Mouse (Mus musculus) testis, postnatal 14 days (tissue): ENCODE results near the gene Barhl1.

ENCODE experiments used
- DNase-seq: peaks from one replicate; pipeline ENCODE4 v3.0.0; 2021; ENCODE audit warnings: low spot score

Gene Barhl1

GRCm38 (mm10) chr2:28916513-28916865, at the start of gene Barhl1:
TSS of gene Barhl1 (minus strand) at chr2:28916668.
- no peak for DNase-seq

GRCm38 (mm10) chr2:28963565-28963964, 47.1 kb upstream of the Barhl1 start:
- no peak for DNase-seq

DNA sequence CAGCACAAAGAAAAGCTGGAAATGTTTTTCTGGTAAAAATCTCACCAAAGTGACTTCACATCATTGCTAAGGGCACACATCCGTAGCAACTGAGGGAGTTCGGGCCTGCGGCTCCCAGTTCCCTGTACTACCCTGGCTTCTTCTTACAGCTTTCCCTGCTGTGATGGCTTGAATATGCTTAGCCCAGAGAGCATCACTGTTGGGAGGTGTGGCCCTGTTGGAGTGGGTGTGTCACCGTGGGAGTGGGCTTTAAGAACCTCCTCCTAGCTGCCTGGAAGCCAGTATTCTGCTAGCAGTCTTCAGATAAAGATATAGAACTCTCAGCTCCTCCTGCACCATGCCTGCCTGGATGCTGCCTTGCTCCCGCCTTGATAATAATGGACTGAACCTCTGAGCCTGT, 45.2 kb upstream of the Barhl1 start:
- no peak for DNase-seq

- DNase-seq, result no peak
These were observed 44.6 kb upstream of the Barhl1 start for GRCm38 (mm10) chr2:28961024-28961585.

GRCm38 (mm10) chr2:28956874-28957273, 40.4 kb upstream of the Barhl1 start:
- no peak for DNase-seq

DNA sequence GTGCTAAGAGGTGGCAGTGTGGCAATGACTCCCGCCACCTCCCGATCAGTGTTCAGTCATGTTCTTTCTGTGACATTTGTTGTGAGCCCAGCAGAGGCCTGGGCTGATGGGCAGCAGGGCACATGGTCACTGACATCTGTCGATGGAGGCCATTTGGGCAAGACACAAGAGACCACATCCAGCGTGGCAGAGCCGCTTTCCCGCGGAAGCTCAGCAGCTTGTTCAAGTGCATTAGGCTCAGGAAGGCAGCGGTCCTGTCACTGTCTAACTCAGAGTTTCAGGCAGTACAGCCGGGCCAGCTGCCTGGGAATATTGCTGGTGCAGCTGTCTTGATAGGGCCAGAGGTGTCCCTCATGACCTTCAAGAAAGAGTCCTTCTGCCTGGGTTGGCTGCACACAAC, 38.1 kb upstream of the Barhl1 start:
- DNase-seq, result no peak

- no peak for DNase-seq
These were observed 36.5 kb upstream of the Barhl1 start for GRCm38 (mm10) chr2:28952981-28953380.

- no peak for DNase-seq
These were observed 29.8 kb upstream of the Barhl1 start for GRCm38 (mm10) chr2:28946312-28946711.

DNA sequence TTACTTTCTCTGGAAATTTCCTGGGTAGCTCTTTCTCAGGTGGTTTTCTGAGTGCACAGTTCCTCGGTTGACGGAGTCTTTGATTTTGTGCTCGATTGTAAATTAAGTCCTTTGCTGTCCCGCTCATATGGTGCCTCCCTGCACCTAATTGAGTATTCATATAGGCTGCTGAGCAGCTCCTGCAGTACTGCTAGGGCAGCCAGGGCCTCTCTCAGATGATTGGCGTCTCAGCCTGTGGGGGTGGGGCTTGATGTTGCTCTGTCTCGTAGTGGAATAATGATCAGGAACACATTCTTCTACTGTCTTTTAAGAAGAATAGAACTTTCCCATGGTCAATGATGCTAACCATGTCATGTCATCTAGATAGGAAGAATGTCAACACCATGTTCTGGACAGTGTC, 28.9 kb upstream of the Barhl1 start:
- DNase-seq, result no peak

DNA sequence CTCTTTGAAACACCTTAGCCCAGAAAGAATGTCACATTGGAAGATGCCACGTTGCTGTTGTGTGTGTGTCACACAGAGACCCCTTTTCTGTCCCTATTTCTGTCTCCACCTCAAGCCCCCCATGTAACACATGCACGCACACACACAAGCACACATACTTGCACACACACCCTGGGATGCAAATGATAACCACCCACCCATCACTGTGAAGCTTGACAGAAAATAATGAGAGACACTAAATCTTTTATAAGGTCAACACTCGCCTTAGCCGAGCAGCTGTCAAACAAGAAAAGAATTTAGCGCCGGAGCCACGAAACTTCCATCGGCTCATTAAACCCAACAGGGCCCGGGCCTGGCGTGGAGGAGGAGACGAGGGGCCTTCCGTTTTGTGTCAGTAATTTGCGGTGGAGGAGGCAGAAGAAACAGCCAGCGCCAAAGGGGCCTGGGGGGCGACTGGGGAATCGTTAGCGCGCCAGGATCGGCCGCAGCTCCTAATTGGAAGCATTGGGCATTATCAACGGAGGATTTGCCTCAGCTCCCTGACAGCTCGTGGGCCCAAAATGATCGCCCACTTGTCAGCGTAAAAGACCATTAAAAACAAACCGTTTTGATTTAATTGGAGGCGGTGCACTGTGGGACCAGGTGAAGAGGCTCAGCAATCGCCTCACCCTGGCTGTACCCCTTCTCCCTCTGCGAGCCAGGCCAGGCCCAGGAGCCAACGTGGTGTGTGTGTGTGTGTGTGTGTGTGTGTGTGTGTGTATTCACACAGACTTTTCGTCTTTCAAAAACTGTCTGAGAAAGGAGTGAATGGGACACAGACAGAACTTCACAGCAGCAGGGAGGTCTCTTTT, 27.4 kb upstream of the Barhl1 start:
- DNase-seq, result no peak

- DNase-seq, result no peak
These were observed 22.5 kb upstream of the Barhl1 start for GRCm38 (mm10) chr2:28938997-28939396.

- no peak for DNase-seq
These were observed 14.1 kb upstream of the Barhl1 start for GRCm38 (mm10) chr2:28930571-28930970.

GRCm38 (mm10) chr2:28923912-28924311, 7.4 kb upstream of the Barhl1 start:
- no peak for DNase-seq

DNA sequence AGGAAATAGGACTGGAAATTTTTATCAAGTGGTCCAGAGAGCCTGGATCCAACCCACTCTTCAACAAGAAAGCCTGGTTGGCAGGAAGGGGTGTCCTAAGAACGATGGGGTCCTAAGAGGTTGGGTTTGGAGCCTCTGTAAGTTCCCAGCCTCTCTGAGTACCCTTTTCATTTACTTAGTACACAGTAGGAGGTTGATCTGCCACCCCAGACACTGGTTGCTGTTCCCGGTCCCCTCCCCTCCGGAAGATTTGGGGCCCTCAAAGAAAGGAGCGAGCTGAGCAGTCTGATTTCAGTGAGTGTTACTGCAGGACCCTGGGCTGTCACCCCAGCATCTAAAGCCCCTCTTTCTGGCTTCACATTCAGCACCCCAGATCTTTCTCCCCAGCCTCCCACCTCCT, 2.5 kb upstream of the Barhl1 start:
- no peak for DNase-seq

- no peak for DNase-seq
These were observed 1.3 kb upstream of the Barhl1 start for GRCm38 (mm10) chr2:28917518-28918361.

- DNase-seq, result no peak
These were observed 669 bp upstream of the Barhl1 start for GRCm38 (mm10) chr2:28917156-28917517.

DNA sequence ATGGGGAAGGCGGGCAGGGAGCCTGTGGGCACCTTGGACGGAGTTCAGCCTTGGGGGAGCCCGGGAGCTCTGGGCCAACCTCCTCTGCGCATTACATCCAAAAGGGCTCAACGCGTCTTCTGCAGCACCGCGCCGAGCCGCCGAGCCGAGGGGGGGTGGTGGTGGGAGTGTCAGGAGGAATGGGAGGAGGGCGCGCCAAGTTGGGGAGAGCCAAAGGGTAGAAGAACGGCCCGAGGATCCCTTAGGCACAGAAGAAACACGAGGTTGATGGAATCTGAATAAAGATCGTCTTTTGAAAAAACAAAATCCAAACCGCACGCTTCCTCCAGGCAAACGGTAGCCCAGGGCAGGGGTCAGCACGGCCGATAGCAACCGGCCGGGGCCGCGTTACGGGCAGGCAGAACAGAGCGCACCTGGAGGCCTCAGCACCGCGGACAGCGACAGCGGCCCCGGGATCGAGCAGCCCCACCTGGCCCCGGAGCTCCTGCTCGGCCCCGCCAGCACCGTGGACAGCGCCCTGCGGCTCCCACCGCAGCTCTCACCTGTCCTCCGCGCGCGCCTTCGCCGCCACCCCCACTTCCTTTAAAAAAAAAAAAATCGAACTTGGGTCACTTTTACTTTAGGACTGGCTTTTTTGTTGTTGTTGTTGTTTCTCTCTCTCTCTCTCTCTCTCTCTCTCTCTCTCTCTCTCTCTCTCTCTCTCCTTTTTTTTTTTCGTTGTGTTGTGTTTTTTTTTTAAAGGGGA, 528 bp downstream of the Barhl1 start:
- DNase-seq, result peak; percentile 88

- DNase-seq, result no peak
These were observed 1.2 kb downstream of the Barhl1 start for GRCm38 (mm10) chr2:28915104-28915738.

- DNase-seq, result no peak
These were observed 2.3 kb downstream of the Barhl1 start for GRCm38 (mm10) chr2:28914121-28914520.

DNA sequence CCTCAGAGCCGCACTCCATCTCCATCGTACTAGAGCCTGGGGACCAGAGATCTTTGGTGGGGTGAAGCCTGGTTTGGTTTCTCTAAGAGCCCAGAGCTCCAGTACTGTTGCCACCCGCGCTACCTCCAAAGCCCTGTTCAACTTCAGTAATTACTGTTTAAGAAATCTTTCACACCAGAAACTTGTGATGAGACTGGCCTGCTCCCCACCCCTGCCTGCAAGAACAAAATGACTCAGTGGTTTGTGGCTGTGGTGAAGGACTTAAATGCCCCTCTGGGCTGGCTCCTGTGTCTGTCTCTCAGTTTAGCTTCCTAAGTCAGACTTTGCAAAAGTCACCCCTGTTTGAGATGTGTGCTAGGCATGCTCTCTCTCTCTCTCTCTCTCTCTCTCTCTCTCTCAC, 3.5 kb downstream of the Barhl1 start:
- DNase-seq, result no peak

DNA sequence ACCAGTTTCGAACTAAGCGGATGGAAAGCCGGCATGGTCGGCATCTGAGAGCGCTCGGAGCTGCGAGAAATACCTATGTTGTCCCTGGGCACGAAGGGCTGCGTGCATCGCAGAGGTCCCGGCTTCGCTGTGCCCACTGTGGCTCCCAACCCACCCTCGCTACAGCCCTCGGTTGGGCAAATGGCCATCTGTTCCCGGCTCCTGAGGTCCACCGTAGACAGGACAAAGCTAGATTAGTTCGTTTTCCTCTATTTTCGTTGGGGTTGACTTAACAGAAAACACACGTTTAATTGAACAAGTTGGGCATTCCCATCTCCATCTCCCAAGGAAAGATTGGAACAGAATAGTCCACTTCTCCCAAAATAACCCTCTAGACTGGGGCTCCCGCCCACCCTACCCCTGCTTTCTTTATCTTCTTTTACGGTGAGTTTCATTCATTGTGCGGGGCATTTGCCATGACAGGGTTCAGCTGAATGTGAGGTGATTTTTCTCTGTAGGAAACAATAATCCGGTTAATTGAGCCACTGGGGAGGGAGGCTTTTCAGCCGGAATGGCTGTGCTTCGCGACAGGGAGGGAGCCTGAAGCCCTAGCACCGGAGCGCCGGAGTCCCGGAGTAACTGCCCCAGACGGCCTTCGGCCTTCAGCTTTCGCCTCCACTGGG, 4.3 kb downstream of the Barhl1 start:
- no peak for DNase-seq
